Mouse (Mus musculus): Measurements from ENCODE around the gene Tap1. TPM values are rescaled to one million over a fixed set of nuclear protein-coding genes. Genes with fewer than 3 reads are reported as not detected.
"Not testable (repeated sequence)": the region's sequence is repeated elsewhere in the genome, so short reads cannot be mapped to it uniquely, and the experiment has no call there.

Gene Tap1
- polyA plus RNA-seq (2015; fragmentation: Nextera tagmentation; extraction: Ambion mirVana): 3.5 and 12.0 TPM in 2 replicates

DNA sequence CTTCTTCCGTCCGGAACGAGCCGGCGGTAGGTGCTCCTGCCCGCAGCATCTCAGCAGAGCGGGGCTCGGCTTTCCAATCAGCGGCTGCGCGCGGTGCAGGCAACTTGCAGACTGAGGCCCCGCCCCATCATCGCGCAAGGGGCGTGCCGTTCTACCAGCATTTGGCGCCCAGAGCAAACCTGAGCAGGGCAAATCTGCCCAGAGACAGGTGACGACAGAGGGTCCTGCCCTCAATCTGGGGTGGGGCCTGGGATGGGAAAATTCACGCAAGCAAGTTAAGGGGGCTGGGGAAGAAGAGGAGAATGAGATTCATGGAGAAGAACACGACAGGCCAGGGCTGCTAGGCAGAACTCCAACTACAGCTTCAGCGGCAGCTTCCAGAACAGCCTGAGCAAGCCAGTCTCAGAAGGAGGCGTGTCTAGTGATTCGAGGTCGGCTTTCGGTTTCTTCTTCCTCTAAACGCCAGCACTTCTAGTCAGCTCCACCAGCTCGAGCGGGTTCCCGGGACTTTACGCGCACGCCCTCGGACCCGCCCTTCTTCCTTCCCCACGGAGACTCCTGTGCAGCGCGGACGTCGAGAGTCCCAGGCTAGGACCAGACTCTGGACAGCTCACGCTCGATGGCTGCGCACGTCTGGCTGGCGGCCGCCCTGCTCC lies at the start of gene Tap1, which contains the start of gene Psmb9:
TSS of gene Tap1 (plus strand) at position 293 of the 656 bp plus-strand sequence.
TSS of gene Psmb9 (minus strand) at position 504 of the 656 bp plus-strand sequence.
- Histone ChIP-seq H3K9me3 (replicated peaks) (no peaks in the 10 kb centered on the region), H3K4me3 (replicated peaks) (peak within 1 kb of the TSS; percentile 52), H3K27me3 (replicated peaks) (peaks cover 82% of the 10 kb centered on the region), H3K27ac (replicated peaks) (peak within 1 kb of the TSS; percentile 23; the same call in 1 of the 2 replicates), H3K36me3 (no peaks in the 10 kb centered on the region), H3K4me2 (peak within 1 kb of the TSS; percentile 93), H3K4me1 (peaks cover 18% of the 10 kb centered on the region), H3K9ac (replicated peaks) (peak within 1 kb of the TSS; percentile 47)
- under 1% methylated on average over 46 of the region's 46 CpGs for WGBS
- ATAC-seq (ENCODE audit: low FRiP score): peak; percentile 98

DNA sequence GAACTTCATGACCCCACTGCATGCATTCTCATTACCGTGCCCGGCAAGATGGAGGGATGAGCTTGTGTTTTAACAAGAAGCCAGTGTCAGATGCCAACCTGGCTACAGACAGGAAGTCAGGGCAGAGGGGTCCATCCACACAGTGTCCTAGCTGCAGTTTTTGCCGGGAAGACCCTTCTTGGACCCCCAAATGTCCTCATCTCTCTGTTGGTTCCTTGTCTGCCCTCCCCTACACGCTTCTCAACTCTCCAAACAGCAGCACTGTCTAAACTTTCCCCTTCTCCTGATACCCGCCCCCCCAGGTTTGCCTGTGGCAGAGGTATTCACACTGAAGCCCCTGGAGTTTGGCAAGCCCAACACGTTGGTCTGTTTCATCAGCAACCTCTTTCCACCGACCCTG lies 49.8 kb upstream of the Tap1 start:
- Histone ChIP-seq H3K4me3 (replicated peaks) (no peak overlapping the region), H3K36me3 (no peaks in the 10 kb centered on the region), H3K27me3 (replicated peaks) (peaks cover 49% of the 10 kb centered on the region), H3K9ac (replicated peaks) (no peak overlapping the region), H3K9me3 (replicated peaks) (no peaks in the 10 kb centered on the region), H3K4me2 (no peak overlapping the region), H3K27ac (replicated peaks) (no peak overlapping the region), H3K4me1 (peaks cover 20% of the 10 kb centered on the region)
- WGBS: 71% methylated on average over 7 of the region's 7 CpGs
- ATAC-seq (ENCODE audit: low FRiP score): no peak

DNA sequence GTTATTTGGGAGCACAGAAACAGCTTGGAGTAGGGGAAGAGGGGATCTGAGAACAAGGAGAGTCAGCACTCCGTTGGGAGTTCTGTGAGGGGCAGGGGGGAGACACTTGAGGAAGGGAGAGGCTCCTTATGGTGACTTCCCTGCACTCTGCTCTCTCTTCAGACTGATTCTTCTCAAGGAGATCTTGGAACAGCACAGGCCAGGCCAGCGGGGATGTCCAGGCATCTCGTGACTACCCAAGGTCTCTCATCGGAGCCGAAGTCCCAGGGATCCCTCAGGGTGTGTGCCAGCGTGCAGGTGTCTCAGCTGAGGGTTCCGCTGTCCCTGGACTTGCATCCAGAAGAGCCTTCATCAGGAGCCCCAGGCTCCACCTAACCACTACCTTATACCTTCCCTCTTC lies 48.7 kb upstream of the Tap1 start:
- Histone ChIP-seq H3K4me1 (peaks cover 20% of the 10 kb centered on the region), H3K27ac (replicated peaks) (no peak overlapping the region), H3K4me2 (no peak overlapping the region), H3K4me3 (replicated peaks) (no peak overlapping the region), H3K9me3 (replicated peaks) (no peaks in the 10 kb centered on the region), H3K27me3 (replicated peaks) (peaks cover 49% of the 10 kb centered on the region), H3K36me3 (no peaks in the 10 kb centered on the region), H3K9ac (replicated peaks) (no peak overlapping the region)
- WGBS: 84% methylated on average over 7 of the region's 7 CpGs
- no peak for ATAC-seq (ENCODE audit: low FRiP score)

DNA sequence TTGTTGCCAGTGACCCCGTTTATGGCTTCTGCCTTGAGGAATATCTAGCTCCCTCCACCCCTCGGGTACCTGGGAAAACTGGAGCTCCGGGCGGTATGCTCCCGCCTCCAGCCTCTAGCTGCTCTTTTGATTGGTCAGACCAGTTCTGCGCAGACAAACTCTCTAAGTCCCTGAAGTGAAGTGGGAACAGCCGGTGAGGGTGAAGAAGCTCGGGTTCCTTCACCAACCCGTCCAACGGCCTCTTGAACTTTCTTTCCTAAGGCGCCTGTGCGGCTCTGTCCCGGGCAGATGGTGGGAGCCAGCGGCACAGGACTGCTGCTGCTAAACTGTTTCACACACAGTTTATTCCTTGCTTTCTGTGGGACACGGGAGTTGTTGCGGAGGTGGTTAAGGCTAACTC lies 47.9 kb upstream of the Tap1 start:
- Histone ChIP-seq H3K27me3 (replicated peaks) (peaks cover 49% of the 10 kb centered on the region), H3K4me3 (replicated peaks) (peak overlapping the region; percentile 24), H3K4me1 (peaks cover 20% of the 10 kb centered on the region), H3K4me2 (peak overlapping the region; percentile 55), H3K27ac (replicated peaks) (no peak overlapping the region), H3K9ac (replicated peaks) (peak overlapping the region; percentile 12; the same call in 1 of the 2 replicates), H3K9me3 (replicated peaks) (no peaks in the 10 kb centered on the region), H3K36me3 (no peaks in the 10 kb centered on the region)
- ATAC-seq (ENCODE audit: low FRiP score): no peak
- WGBS: 1% methylated on average over 16 of the region's 16 CpGs

DNA sequence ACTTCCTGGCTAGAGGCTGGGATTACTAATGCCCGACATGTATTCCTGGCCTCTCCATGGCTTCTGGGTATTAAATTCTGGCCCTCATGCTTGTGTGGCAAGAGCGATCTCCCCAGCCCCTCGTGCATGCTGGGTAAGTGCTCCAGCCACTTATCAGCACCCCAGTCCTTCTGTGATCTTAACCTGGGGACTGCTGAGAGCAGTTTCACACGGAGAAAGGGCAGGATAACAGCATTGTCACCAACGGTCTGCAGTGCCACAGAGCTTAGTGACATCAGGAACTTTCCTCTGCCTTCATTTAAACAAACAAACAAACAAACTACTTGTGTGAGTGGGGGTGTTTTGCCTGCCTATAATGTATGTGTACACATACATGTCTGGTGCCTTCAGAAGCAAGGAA lies 47.1 kb upstream of the Tap1 start:
- no peaks in the 10 kb centered on the region for H3K36me3 ChIP-seq
- H3K27ac ChIP-seq (replicated peaks): no peak overlapping the region
- H3K4me2 ChIP-seq: peak overlapping the region; percentile 55; the same call in 1 of the 2 replicates
- H3K27me3 ChIP-seq (replicated peaks): peaks cover 49% of the 10 kb centered on the region
- H3K9me3 ChIP-seq (replicated peaks): no peaks in the 10 kb centered on the region
- ATAC-seq (ENCODE audit: low FRiP score): no peak
- H3K9ac ChIP-seq (replicated peaks): no peak overlapping the region
- H3K4me3 ChIP-seq (replicated peaks): no peak overlapping the region
- H3K4me1 ChIP-seq: peaks cover 20% of the 10 kb centered on the region
- WGBS: 20% methylated on average over 5 of the region's 5 CpGs

DNA sequence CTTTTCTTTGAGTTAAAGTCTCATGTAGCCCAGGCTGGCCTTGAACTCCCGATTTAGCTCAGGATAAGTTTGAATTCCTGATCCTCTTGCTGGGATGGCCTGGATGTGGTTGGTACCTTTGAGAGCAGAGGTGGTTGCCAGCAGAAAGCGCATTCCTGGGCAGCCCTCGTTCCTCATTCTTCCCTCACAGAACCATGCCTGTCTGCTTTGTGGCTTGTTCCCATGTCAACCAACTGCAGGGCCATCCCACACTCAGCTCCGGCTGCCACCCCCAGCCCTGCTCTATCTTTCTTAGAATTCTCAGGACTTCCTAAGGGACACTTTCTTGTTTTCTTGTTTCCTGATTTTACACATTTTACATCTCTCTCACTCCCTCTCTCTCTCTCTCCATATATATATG lies 45.9 kb upstream of the Tap1 start:
- Histone ChIP-seq H3K36me3 (no peaks in the 10 kb centered on the region), H3K27ac (replicated peaks) (no peak overlapping the region), H3K4me2 (no peak overlapping the region), H3K9ac (replicated peaks) (no peak overlapping the region), H3K4me1 (peaks cover 13% of the 10 kb centered on the region), H3K4me3 (replicated peaks) (no peak overlapping the region), H3K27me3 (replicated peaks) (peaks cover 46% of the 10 kb centered on the region), H3K9me3 (replicated peaks) (no peaks in the 10 kb centered on the region)
- 56% methylated on average over 4 of the region's 4 CpGs for WGBS
- ATAC-seq (ENCODE audit: low FRiP score): no peak

DNA sequence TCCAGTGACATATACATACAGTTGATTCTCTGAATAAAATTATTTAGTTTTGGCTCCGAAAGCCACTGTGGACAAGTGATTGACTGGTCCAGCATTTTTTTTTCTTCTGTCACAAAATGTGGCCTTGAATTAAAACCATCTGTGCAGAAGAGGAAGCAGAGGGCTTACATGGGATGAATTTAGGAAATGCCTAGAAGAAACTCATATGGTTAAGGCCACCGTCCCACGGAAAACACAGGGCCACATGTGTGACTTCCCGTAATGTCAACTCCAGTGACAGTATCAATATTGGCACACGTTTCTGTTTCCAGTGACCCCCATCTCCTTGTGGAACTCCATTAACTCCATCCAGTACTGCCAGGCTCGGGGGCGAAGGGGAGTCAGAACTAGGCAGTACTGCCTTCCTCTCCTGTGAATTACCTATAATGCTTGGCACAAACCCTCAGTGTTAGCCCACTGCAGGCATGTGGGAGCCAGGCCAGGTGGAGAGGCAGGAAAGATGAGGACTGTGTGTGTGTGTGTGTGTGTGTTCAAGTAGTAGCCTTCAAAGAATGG lies 44.8 kb upstream of the Tap1 start:
- H3K9me3 ChIP-seq (replicated peaks): no peaks in the 10 kb centered on the region
- no peak overlapping the region for H3K9ac ChIP-seq (replicated peaks)
- no peak for ATAC-seq (ENCODE audit: low FRiP score)
- 89% methylated on average over 7 of the region's 7 CpGs for WGBS
- H3K27me3 ChIP-seq (replicated peaks): peaks cover 40% of the 10 kb centered on the region
- no peak overlapping the region for H3K4me2 ChIP-seq
- no peaks in the 10 kb centered on the region for H3K36me3 ChIP-seq
- H3K27ac ChIP-seq (replicated peaks): no peak overlapping the region
- H3K4me3 ChIP-seq (replicated peaks): no peak overlapping the region
- H3K4me1 ChIP-seq: peaks cover 13% of the 10 kb centered on the region

DNA sequence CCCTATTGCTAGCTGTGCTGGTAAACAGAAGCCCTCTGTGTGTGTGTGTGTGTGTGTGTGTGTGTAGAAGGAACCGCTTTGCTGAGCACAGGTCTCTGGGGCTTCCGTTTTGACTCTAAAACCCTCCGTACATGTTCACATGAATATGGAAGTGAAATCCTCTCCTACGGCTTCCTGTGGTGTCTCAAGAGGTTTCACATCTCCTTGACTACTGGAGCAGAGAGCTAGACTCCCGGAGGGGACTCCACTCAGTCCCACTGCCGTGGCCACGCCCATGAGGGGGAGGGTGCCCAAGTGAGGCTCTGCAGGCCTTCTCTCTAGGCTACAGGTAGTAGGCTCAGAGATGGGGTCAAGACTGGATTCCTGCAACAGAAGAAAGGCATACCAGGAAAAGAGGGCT lies 44.3 kb upstream of the Tap1 start, which contains the start of gene H2-DMb2:
TSS of gene H2-DMb2 (plus strand) at position 275 of the 400 bp plus-strand sequence.
- H3K36me3 ChIP-seq: no peaks in the 10 kb centered on the region
- no peak within 1 kb of the TSS for H3K4me2 ChIP-seq
- H3K27ac ChIP-seq (replicated peaks): no peak within 1 kb of the TSS
- H3K4me1 ChIP-seq: peaks cover 13% of the 10 kb centered on the region
- peaks cover 35% of the 10 kb centered on the region for H3K27me3 ChIP-seq (replicated peaks)
- no peaks in the 10 kb centered on the region for H3K9me3 ChIP-seq (replicated peaks)
- H3K4me3 ChIP-seq (replicated peaks): no peak within 1 kb of the TSS
- WGBS: 43% methylated on average over 7 of the region's 7 CpGs
- no peak for ATAC-seq (ENCODE audit: low FRiP score)
- no peak within 1 kb of the TSS for H3K9ac ChIP-seq (replicated peaks)

DNA sequence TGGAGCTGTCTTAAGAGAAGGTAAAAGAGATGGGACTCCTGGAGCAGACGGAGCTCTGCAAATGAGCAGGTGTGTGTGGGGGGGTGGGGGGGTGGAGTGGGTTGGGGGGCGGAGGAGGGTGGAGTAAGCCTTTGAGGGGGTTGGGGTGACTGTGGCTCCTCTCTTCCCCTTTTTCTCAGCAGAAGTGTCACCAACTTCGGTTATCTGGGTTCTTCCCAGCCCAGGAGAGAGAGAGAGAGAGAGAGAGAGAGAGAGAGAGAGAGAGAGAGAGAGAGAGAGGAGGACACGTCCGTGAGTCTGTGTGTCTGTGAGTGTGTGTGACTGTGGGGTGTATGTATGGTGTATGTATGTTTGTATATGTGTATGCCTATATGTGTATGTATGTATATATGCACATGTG lies 43.9 kb upstream of the Tap1 start:
- H3K27me3 ChIP-seq (replicated peaks): peaks cover 31% of the 10 kb centered on the region
- H3K4me2 ChIP-seq: no peak overlapping the region
- no peaks in the 10 kb centered on the region for H3K9me3 ChIP-seq (replicated peaks)
- no peak for ATAC-seq (ENCODE audit: low FRiP score)
- H3K27ac ChIP-seq (replicated peaks): no peak overlapping the region
- H3K9ac ChIP-seq (replicated peaks): no peak overlapping the region
- no peaks in the 10 kb centered on the region for H3K36me3 ChIP-seq
- peaks cover 13% of the 10 kb centered on the region for H3K4me1 ChIP-seq
- 72% methylated on average over 5 of the region's 5 CpGs for WGBS
- H3K4me3 ChIP-seq (replicated peaks): no peak overlapping the region

DNA sequence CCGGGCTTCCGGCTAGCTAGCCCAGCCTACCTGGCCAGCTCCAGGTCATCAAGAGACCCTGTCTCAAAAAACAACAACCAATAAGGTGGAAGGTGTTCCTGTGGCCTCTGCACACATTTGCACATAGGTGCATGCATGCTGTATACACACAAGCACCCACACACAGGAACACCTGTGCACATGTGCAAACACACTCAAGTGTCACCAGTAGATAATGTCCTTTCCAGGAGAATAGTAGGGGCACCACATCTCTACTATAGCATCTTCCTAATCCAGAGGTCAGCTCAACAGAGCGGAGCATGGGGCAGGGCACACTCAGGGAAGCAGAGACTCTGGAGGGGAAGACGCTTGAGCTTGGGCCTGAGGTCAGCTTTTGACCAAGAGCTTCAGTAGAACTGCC lies 43.1 kb upstream of the Tap1 start:
- not testable (repeated sequence) for H3K4me2 ChIP-seq; H3K9ac ChIP-seq (replicated peaks); ATAC-seq (ENCODE audit: low FRiP score); H3K9me3 ChIP-seq (replicated peaks); H3K4me3 ChIP-seq (replicated peaks); H3K36me3 ChIP-seq; H3K27ac ChIP-seq (replicated peaks)
- H3K27me3 ChIP-seq (replicated peaks): peaks cover 23% of the 10 kb centered on the region
- H3K4me1 ChIP-seq: peaks cover 10% of the 10 kb centered on the region
- WGBS: 86% methylated on average over 4 of the region's 4 CpGs

DNA sequence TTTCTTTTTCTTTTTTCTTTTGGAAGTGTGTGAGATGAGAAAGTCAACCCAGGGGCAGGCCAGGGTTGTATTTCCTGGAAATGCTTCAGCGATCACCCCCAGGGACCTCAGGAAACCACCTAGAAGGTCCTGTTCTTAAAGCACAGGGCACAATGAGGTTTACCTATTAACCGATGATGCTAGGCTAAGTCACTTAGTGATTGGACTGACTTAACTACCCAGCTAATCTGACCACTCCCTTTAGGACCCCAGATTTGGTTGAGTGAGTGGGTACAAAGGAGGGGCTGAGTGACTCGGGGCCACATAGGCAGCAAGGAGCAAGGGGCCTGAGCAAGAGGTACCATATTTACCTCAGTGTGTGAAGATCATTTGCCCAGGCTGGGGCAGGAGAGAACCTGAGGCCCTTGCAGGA lies 42.4 kb upstream of the Tap1 start:
- no peaks in the 10 kb centered on the region for H3K9me3 ChIP-seq (replicated peaks)
- H3K4me3 ChIP-seq (replicated peaks): no peak overlapping the region
- no peak overlapping the region for H3K27ac ChIP-seq (replicated peaks)
- H3K9ac ChIP-seq (replicated peaks): no peak overlapping the region
- no peak for ATAC-seq (ENCODE audit: low FRiP score)
- no peaks in the 10 kb centered on the region for H3K36me3 ChIP-seq
- peaks cover 16% of the 10 kb centered on the region for H3K27me3 ChIP-seq (replicated peaks)
- H3K4me2 ChIP-seq: no peak overlapping the region
- 70% methylated on average over 3 of the region's 3 CpGs for WGBS
- H3K4me1 ChIP-seq: peaks cover 3% of the 10 kb centered on the region

DNA sequence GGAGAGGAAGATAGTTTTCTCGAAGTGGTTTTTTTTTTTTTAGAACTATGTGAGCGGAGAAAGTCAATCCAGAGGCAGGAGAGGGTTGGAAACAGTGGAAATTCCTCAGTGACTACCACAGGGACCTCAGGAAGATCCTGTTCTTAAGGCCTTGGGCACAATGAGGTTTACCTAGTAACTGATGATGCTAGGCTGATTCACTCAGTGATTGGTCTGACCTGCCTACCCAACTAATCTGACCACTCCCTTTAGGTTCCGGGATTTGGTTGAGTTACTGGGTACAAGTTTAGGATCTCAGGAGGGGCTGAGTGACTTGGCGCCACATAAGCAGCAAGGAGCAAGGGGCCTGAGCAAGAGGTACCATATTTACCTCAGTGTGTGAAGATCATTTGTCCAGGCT lies 34.4 kb upstream of the Tap1 start, which contains the start of gene H2-DMb1:
TSS of gene H2-DMb1 (plus strand) at position 150 of the 400 bp plus-strand sequence.
- Histone ChIP-seq H3K9ac (replicated peaks) (no peak within 1 kb of the TSS), H3K4me3 (replicated peaks) (no peak within 1 kb of the TSS), H3K36me3 (no peaks in the 10 kb centered on the region), H3K27me3 (replicated peaks) (no peaks in the 10 kb centered on the region), H3K4me1 (no peaks in the 10 kb centered on the region), H3K4me2 (no peak within 1 kb of the TSS), H3K27ac (replicated peaks) (no peak within 1 kb of the TSS), H3K9me3 (replicated peaks) (no peaks in the 10 kb centered on the region)
- WGBS: 73% methylated on average over 4 of the region's 4 CpGs
- no peak for ATAC-seq (ENCODE audit: low FRiP score)

All from neural tube, embryonic 15.5 days (tissue).